Mouse (Mus musculus) layer of hippocampus, adult 9-10 months (tissue): Measurements from ENCODE around the gene Cntn1.
A peak's percentile ranks its signal among the peaks of the same experiment; 100 is the strongest.

Experiments
- DNase-seq: peaks from one replicate; pipeline ENCODE4 v3.0.0; 2022; ENCODE audit warnings: low spot score

The Cntn1 gene

DNA sequence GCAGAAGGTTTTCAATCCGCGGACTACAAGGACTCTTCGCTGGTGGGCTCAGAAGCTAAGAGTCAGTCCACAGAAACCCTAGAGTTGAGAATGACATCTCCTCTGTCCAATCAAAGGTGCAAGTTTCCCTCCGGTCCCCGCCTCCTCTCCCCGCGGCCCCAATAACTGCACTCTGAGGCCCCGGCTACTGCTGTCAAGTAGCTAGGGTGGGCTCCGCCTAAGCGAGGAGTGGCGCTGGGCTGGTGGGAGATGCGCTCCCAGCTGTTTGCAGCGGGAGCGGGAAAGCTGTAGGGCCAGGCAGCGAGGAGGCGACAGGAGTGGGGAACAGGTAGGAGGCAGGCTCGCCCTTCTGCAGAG lies at the start of gene Cntn1:
Gene Cntn1 (plus strand): TSS at position 170 of the 357 bp plus-strand sequence.
- DNase-seq, result peak; percentile 87

DNA sequence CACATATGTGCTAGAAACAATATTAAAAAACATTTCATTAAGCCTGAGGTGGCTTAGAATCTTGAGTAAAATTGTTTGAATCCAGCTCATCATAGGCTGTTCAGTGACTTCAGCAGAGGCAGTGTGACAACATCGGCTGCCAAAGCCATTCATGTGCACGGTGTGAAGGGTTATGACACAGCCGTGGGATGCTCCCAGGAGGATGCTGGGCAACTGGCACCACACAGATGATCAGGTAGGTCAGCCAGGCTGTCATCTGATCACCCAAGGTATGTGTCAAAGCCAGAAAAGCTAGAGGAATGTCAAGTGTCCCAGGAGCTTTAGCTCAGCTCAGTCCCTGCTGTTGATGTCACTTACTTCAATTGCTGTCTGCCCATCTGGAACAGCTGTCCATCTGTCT lies 49.5 kb upstream of the Cntn1 start:
- no peak for DNase-seq

DNA sequence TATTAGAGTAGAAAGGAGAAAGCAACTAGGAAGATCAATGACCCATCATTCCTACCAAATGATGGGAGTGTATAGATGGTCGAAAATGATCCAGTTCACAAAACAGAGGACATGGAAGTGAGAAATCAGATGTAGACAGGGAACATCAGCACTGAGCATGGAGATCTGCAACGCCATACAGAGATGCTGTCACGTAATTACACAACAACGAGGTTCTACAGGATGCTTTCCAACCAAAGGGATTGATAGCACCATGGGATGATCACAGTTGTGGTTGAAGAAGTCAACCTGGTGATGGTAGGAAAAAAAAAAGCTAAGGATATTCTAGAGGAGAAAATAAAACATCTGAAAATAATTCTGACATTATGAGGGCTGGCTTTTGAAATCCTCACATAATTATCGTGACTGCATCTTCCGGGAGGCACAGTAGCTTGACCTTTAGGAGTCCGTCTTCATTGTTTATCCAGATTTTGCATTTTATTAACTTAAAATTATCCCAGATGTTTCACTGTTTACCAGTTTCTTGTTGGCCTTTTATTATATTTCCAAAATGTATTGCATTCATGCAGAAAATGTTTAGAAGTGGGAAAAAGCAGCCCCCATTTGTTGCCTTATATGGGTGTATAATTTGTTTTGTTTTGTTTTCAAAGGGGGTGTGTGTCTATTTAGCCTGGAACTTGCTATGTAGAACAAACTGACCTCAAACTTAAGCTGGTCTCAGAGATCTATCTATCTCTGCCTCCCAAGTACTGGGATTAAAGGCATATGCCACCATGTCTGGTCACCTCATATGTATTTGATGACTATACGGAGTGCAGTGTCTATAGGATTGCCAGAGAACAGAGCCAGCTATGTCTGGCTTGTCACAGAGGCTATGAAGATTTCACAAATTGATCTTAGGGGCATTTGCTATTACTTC lies 38.5 kb upstream of the Cntn1 start:
- no peak for DNase-seq

DNA sequence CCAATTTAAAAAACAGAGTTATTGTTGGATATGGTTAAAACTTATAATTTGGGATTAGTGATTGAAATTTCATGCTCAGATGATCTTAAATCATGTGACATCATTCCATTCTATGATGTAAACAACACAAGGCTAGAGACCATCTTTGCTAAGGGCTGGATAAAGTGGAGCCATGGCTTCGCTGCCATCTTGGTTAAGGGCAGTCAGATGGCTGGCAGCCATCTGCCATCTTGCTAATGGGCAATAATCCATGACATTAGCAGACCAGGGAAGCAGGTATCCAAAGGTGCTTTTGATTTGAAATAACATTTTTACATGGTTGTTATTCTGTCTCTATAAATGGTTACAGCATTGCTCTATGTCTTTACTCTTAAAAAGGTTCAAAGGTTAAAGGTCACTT lies 16.9 kb upstream of the Cntn1 start:
- DNase-seq, result no peak

DNA sequence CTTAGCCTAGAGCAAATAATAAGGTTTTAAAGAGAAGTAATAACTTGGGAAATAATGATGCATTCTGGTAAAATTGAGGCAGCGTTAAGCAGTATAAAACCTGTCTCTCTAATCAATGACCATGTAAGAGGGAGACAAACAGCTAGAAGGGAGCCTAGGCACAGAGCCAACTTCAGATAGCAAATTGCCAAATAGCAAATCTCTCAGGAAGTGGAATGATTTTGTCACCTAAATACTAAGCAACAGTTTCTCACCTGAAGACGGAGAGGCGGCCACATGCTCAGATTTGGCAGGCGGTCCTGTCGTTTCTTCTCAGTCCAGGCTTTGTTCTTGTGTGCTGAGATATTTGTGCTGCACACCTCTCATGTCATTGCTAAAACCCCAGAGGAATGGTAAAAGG lies 8.4 kb upstream of the Cntn1 start:
- DNase-seq, result no peak

DNA sequence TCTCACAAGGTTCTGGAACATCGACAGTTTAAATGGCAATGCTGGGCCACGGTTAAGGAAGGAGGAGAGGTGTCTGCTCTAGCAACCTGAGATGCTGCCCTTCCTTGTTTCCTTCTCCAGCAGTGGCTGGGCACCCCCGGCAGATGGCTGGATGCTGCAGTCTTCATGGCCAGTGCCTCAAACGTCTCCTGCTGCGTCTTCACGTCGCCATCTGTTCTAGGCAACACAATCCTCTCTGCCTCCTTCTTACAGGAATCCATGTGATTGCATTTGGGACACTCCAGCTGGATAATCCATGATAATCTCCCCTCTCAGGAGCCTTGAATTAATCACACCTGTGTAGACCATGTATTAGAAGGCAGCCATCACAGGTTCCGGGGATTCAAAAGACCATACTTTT lies 4.9 kb upstream of the Cntn1 start:
- no peak for DNase-seq

DNA sequence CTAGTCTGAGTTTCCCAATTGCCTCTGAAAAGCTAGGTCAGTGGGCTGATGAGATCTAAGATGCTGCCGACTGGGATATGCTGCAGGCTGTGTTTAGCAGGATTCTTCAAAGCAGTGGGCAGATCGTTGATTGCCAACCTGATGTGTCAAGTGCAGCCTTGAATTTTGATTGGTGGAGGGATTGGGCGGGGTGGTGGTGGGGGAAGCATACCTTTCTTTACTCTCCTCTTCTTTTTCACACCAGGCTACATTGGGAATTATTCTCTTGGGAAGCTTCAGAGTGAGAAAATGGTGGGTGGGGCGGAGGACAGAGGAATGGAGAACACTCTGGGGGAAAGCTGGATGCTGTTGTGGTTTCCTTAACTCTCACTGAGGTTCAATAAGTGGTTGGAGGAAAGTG lies 2.9 kb upstream of the Cntn1 start:
- no peak for DNase-seq

DNA sequence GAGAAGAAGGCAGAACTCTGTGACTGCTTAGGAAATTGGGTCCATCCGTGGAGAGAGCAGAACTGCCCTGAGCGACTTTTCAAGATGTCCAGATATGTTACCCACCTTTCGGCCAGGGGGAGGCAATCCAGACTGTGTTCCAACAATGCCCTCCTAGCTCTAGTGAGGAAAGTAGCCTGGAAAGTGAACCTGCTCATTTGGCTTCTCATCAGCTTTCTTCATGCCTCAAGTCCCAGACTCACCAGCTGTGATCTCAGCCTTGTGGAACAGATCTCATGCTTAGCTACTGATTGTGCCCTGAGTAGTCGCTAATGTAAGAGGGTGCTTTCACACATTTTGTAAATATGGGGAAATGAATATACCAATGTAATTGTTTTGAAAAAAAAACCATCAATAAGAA lies 2.4 kb upstream of the Cntn1 start:
- DNase-seq, result no peak

DNA sequence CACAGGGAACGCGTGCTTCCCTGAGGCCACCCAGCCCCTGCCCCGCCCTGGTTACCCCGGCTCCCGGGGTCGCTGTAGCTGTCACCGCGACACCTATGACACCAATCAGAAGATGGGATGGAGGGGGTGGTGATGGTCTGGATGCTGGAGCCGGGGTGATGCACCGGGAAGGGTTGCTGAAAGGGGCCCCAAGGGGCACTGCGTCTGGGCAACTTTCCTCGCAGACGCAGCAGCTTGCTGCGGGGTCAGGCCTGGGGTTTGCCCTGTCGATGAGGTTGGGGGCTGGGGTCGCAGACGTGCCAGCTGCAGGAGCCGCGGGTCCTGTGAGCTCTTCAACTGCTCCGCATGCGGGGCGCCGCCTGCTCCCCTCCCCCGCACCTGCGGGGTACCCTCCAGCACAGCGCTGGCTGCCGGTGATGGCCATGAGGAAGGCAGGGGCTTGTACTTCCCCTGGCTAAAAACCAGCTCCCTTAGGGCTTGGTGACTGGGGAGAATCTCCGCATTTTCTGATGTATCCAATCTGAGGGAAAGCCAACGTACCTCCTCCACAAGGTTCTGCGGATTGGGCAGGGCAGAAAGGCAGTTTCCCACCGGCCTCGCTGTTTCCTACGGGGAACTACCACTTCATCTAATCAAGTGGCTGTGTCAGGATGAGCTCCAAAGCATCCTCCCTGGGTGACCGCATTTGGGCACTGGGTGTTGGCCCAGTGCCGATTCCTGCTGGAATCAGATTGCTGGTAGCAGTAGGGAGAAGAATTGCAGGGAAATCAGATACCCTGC lies 578 bp downstream of the Cntn1 start:
- DNase-seq, result peak; percentile 26

DNA sequence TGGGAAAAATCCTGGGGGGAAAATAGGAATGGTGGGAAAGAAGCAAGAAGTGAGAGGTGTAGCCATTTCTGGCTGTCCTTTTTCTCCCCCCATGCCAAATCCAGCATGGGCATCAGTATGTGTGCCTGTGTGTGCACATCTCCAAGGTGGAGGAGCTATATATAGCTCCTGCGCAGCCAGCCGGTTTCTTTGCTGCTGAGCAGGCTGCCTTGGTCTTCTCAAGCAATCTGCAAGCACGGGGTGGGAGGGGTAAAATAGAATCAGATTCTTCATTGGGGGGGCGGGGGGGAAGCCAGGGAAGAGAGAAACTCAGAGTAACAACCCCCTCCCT lies 1.1 kb downstream of the Cntn1 start:
- DNase-seq, result no peak

DNA sequence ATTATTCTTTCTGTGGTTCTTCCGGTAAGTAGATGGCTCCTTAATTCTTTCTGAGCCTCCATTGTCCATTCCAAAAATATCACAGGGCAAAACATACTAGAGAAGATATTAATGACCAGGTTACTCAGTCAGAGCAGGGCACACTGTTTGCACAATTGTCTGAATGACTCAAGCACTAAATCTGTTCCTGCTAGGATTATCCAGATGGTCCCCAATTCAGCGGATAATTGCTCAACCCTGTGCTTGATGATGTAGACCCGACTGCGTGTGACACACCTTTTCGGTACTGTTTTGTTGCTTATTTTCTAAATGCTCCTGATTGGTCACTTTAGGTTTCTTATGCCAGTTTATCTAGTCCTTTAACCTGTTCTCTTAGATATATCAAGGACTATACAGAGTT lies 6.6 kb downstream of the Cntn1 start:
- DNase-seq, result no peak

DNA sequence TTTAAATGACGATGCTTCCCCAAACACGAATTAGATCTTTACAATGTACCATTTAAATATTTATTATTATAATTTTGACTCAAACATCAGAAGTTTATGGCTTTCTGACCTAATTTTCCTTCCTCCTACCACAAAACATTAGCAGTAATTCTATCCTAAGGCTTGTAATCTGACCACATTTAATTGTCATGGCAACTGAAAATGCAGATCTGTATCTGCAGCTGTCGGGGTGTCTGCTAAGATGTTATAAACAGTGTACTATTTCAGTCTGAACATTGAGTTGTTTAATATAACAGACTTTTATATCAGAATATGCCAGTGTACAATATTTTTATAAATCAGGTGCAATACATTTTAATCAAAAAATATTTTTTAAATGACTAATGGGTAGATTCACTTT lies 10.0 kb downstream of the Cntn1 start:
- peak; percentile 25 for DNase-seq

DNA sequence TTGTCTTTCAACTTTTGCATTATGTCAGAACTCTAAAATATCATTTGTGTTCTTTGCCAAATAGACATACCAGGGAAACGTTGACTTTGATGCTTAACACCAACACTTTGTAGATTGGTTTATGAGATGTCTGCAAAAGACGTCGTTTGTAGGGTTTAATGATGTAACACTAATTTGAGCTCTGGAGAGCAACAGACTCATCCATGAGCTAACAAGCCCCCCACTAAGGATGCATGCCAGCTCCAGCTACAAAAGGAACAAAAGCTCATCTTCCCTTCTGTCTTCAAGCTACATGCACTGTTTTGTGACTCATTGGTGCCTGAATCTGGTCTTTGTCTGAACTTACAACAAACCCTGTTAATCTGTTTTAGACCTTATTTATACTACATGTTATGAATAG lies 28.5 kb downstream of the Cntn1 start:
- DNase-seq, result no peak

DNA sequence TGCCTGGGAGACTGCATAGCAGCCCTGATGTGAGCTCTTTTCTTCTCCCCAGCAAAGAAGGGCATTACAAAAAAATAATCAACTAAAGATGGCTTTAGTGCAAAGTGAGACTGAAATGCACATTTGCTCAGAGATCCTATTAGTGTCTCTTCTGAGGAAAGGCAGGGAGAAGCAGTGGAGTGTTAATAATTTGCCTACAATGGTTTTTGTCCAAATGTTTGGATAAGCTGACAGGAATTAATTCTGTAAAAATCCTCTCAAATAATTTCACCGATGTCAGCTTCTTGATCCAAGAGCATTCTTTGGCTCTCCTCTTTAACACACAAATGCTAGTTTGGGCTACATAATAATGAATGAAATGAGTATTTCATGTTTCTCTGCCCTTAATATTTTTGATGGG lies 34.9 kb downstream of the Cntn1 start:
- DNase-seq, result no peak

DNA sequence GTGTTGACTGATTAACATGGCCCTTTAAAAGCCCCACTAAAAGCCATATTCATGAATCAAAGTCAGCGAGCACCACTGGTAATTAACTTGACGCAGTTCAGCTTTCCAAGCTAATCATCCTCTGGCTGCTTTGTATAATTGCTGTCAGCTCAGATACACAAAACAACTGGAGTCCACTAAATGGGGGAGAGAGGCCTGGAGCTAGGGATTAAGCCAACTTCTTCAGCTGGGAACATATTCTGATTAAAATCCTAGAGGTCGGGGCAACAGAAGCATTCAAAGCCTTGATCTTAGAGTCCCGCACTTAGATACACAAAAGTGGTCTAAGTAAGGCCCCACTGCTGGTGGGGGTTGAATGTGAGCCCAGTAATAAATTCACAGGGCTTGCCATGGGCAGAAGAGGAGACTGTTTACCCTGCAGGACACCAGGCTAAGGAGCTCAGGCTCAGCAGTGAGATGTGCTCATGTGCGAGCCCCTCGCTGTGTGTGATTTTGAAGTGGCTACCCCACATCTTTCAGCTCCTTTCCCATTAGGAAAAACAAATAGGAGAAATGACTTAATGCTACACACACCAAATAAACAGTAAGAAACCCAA lies 36.8 kb downstream of the Cntn1 start:
- no peak for DNase-seq

DNA sequence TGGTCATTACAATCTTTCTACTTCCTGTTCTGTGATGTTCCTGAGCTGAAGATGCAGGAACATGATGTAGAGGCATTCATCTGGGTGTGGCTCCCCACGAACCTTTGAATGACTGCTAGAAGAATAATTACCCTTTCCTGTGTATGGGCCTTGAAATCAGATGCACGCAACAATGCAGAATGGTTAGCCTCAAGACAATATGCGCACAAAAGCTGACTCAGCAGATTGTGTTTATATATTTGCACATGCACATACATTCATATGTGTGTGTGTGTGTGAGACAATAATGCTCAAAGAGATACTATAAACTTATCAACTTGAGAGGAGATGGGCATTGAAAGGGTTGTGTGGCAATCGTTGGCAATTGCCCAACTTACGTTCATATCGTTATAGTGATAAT lies 39.8 kb downstream of the Cntn1 start:
- DNase-seq, result no peak

DNA sequence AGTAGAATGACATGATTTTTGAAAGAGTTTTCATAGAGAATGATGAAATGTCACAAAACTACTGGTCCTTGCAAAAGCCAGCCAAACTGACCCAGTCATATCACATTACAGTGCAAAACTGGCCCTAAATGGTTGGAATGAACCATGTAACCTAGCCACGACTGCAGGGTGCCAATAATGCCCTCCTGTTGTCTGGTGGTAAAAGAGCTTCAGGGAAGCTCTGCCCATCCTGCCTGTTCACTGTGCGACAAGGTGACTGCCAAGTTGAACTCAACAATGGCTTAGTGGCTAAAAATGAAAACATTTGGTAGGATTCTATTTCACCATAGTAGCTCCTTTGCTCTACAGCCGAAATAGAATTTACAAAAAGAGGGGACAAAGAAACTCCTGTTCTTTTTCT lies 41.1 kb downstream of the Cntn1 start:
- DNase-seq, result no peak

DNA sequence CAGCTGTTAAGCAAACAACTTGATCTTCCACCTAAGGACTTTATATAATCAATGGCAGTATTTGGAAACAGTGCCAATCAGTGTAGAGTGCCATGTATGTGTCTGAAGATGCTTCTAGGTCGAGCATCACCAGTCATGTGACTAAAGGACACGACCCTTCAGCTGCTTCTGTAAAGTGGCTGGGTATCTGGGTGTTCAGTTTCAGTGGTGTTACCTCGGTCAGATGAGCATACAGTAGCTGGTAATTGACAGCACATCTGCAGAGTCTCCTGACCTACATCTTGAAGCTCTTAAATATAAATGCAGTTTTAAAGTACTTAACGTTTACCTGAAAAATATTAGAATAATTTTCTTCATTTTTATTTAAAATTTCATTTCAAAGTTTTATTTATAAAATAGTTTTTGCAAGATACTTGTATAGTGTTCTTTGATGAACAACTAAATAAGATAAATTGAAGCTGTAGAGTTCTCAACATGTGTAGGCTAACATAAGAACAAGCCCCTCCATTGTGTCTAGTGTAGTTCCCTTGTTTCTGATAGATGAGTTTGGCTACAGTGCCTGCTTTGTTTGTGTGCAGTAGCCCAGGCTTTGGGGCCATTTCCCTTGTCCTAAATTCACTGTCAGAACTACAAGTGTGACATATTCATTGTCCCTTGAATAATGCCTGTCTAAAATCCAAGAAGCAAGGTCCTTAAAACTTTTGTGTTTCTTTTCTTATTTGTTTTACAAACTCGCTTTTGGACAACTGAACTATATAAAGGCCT lies 48.6 kb downstream of the Cntn1 start:
- no peak for DNase-seq

DNA sequence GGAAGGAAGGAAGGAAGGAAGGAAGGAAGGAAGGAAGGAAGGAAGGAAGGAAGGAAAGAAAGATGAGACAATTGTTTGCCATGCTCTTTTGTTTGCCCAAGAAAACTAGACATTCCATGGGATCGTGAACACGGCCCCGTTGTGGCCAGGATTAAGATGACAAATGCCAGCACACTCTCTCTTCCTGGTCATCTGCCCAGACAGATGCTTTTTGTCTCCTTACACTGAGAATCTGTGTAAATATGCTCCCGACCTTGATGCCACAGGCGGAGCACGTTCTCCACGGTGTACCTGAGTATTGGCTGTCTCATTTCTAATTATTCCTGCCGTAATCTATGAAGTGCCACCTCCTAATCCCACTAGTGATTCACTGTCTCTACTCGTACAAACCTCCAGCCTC lies 51.0 kb downstream of the Cntn1 start:
- DNase-seq, result no peak

DNA sequence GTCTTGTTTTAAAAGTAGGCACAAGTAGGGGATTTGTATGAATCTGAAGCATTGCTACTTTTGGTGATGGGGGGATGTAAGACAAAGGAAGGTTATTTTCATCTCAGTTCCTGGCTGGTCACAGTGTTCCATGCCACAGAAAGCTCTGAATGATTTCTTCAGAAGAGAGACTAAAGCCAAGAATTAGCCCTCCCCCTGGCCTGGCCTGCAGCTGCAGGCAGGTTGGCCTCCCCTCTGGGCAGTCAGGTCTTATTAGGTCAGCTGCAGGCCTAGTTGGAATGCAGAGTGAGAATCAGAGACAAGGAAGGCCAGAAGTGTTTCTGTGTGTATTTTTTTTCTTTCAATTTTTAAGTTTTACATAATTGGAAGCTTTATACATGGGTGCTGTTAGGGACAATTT lies 61.5 kb downstream of the Cntn1 start:
- no peak for DNase-seq

DNA sequence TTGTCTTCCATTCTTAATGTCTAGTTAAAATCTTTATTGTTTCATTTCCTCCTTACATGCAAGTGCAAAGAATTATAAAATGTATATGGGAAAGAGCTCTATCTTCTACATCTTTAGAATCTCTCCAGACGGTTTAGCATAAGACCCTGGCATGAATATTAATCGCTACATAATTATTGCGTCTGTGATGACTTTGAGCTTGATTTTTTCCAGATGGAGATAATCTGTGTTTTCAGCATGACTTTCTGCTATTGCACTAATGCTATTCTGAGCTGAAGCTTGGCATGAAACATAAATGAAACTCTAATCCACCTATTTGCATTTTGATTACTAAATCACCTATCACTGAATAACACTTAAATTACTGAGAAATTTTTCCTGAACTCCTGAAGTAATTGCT lies 82.0 kb downstream of the Cntn1 start:
- DNase-seq, result no peak

DNA sequence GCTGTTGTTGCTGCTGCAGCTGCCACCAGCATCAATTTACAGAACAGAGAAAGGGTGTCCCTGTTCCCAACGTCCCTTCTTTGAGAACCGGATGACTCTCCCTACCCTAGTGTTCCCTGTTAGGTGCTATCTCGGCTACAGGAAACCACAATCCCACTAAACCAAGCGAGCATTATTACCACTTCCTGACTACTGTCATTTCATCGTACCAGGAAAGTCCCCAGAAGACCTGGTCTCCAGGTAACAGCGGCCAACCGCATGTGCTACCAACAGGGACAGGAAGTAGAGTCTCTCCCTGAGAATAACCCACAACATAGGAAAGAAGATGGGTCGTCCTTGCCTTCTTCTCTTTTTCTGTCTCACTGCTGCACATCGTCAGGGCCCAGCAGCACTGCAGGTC lies 83.3 kb downstream of the Cntn1 start:
- DNase-seq, result no peak

DNA sequence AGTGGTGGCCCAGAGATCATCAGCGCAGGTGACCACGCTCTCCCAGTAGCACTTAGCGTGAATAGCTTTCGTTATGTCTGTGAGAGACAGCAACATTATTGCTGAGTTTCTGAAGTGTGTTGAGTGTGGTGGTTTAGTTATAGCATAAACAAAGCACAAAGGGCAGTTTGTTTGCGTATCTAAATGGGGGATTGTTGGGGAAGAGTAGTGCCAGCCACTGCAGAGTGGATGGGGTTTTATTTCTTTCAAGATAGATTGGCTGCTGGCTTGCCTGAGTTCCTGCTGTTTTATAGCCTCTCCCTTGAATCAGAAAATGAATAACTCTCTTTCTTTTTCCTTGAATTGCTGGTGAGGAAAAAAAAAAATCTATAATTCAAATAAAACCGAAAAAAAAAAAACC lies 86.1 kb downstream of the Cntn1 start:
- no peak for DNase-seq
